Mouse (Mus musculus): ENCODE results near the gene Cd164l2. TPM values are rescaled to one million over a fixed set of nuclear protein-coding genes. Genes with fewer than 3 reads are reported as not detected.

Cd164l2 gene
- total and polyA plus RNA-seq, 3 experiments = not detected

DNA sequence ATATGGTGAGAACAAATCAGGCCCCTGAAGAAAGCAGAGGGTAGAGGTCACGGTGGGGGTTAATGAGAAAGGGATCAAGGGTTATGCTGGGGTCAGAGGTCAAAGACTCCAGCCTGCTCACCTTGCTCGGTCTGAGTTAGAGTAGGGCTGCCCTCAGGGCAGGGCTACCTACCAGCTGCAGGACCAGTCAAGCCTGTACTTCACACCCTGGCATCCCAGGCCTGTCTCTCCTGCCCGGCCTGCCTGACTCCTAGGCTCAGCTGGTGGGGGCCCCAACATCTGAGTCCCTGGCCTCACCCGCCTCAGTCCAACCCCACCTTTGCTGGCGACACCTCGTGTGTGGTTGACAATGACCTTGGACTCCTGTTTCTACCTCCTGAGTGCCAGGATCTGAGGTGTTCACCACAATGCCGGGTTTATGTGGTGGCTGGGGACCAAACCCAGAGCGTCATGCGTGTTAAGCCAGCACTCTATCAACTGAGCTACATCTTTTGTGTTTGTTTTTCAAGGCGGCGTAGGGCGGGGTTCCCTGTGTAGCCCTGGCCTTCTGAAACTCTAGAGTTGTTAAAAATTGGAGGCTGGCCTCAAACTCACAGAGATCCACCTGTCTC lies 46.0 kb downstream of the Cd164l2 start:
- Histone ChIP-seq H3K4me1 (ENCODE audit: insufficient read depth, low read depth, low read length) (peaks cover 47% of the 10 kb centered on the region), H3K36me3 (replicated peaks) (peaks cover 55% of the 10 kb centered on the region), H3K4me3 (ENCODE audit: low read depth, low read length) (no peak overlapping the region), H3K9me3 (replicated peaks) (no peaks in the 10 kb centered on the region), H3K27me3 (ENCODE audit: insufficient read depth, low read length) (peaks cover 5% of the 10 kb centered on the region; the same call in 1 of the 2 replicates)
- ATAC-seq (ENCODE audit: extremely low read depth, insufficient number of reproducible peaks, low FRiP score, poor library complexity, severe bottlenecking) = no peak
- TF ChIP-seq POLR2AphosphoS5 (IDR thresholded peaks at IDR 0.05; ENCODE audit: insufficient replicate concordance, low read depth, low read length) (no peak), TAL1 (conservative IDR thresholded peaks at IDR 0.05; ENCODE audit: low read depth, low read length) (no peak), CTCF (IDR thresholded peaks at IDR 0.05; ENCODE audit: low read depth, low read length) (no peak), GATA2 (IDR thresholded peaks at IDR 0.05; ENCODE audit: borderline replicate concordance, low read depth, low read length) (no peak), GATA1 (IDR thresholded peaks at IDR 0.05; ENCODE audit: borderline replicate concordance, low read length) (no peak)
- DNase-seq (ENCODE audit: low spot score) = no peak

DNA sequence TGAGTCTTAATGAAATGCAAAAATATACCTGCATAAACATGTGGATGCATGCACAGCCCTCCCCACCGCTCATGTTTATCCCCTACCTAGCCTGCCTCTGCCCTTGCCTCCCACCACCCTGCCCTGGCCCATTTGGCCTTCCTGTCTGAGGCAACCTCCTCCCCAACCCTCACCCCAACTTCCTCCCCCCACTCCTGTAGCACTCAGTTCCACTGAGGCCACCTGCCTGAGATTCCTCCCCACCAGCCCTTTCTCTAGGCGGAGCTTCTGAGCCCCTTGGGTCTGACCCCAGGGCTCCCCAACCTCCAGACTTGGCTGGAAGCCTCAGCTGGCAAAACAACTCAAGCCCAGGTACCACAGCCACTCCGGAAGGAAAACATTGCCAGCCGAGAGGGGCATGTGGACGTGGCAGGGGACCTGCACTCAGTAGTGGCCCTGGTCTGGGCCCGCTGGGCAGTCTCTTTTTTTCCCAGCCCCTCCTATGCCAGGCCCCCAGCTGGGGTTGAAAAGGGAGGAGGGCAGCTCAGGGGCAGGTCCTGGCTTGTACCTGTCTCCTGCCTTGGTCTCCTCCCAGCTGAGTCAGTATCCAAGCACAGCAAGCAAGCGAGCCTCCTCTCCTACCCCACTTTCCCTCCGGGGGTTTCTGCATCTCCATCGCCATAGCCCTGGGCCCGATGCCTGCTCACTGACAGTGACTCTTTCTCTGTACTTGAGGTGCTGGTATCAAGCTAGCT lies 49.9 kb downstream of the Cd164l2 start:
- Histone ChIP-seq H3K4me3 (ENCODE audit: low read depth, low read length) (peak overlapping the region; percentile 29; the same call in 1 of the 2 replicates), H3K27me3 (ENCODE audit: insufficient read depth, low read length) (peaks cover 2% of the 10 kb centered on the region; the same call in 1 of the 2 replicates), H3K4me1 (ENCODE audit: insufficient read depth, low read depth, low read length) (peaks cover 57% of the 10 kb centered on the region), H3K9me3 (replicated peaks) (no peaks in the 10 kb centered on the region), H3K36me3 (replicated peaks) (peaks cover 56% of the 10 kb centered on the region)
- no peak for DNase-seq (ENCODE audit: low spot score)
- no peak for TF ChIP-seq POLR2AphosphoS5 (IDR thresholded peaks at IDR 0.05; ENCODE audit: insufficient replicate concordance, low read depth, low read length)
- TF ChIP-seq CTCF (IDR thresholded peaks at IDR 0.05; ENCODE audit: low read depth, low read length) = no peak
- TF ChIP-seq GATA2 (IDR thresholded peaks at IDR 0.05; ENCODE audit: borderline replicate concordance, low read depth, low read length) = no peak
- TF ChIP-seq GATA1 (IDR thresholded peaks at IDR 0.05; ENCODE audit: borderline replicate concordance, low read length) = no peak
- TF ChIP-seq TAL1 (conservative IDR thresholded peaks at IDR 0.05; ENCODE audit: low read depth, low read length) = no peak
- ATAC-seq (ENCODE audit: extremely low read depth, insufficient number of reproducible peaks, low FRiP score, poor library complexity, severe bottlenecking) = no peak

DNA sequence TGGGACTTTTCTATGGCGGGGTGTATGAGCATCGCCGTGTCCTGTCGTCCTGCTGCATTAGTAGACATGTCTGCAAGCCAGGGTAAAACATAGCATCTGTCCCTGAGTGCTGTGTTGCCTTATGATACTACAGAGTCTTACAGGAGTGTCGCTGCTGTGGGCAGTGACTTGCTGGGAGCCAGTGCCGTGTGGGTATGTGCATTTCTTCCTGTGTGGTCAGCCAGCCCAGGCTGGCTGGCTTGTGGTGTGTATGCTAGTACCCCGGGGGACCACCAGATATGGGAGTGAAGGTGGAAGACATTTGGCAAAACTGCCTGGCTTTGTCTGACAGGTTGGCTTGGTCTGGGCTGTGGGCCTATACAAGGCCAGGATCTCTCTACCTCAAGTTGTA lies 50.4 kb downstream of the Cd164l2 start:
- Histone ChIP-seq H3K4me1 (ENCODE audit: insufficient read depth, low read depth, low read length) (peaks cover 56% of the 10 kb centered on the region), H3K36me3 (replicated peaks) (peaks cover 56% of the 10 kb centered on the region), H3K9me3 (replicated peaks) (no peaks in the 10 kb centered on the region), H3K27me3 (ENCODE audit: insufficient read depth, low read length) (no peaks in the 10 kb centered on the region; the same call in 1 of the 2 replicates), H3K4me3 (ENCODE audit: low read depth, low read length) (peak overlapping the region; percentile 11; the same call in 1 of the 2 replicates)
- TF ChIP-seq POLR2AphosphoS5 (IDR thresholded peaks at IDR 0.05; ENCODE audit: insufficient replicate concordance, low read depth, low read length) (no peak), TAL1 (conservative IDR thresholded peaks at IDR 0.05; ENCODE audit: low read depth, low read length) (no peak), GATA2 (IDR thresholded peaks at IDR 0.05; ENCODE audit: borderline replicate concordance, low read depth, low read length) (no peak)
- ATAC-seq (ENCODE audit: extremely low read depth, insufficient number of reproducible peaks, low FRiP score, poor library complexity, severe bottlenecking) (no peak), DNase-seq (ENCODE audit: low spot score) (no peak)

DNA sequence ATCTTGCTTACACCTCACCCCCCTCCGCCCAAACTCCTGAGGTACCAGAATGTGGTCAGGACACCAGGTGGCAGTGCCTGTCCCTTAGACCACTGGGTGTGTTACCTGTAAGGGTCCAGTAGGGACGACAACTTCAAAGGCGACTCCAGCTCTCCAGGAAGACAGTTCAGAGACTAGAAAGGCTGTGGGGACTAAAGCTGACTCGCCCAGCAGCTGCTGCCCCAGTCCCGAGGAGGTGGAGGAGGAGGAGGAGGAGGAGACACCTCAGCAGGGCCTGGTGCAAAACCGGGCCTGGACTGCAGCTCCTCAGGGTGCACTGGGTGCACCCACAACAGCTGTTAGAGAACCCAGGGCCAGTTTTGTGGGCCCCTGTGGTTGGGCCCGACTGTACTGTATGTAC lies 51.0 kb downstream of the Cd164l2 start, which contains the start of gene Sytl1:
Gene Sytl1 (minus strand): TSS at position 232 of the 400 bp plus-strand sequence.
- Histone ChIP-seq H3K9me3 (replicated peaks) (no peaks in the 10 kb centered on the region), H3K36me3 (replicated peaks) (peaks cover 56% of the 10 kb centered on the region), H3K4me3 (ENCODE audit: low read depth, low read length) (peak within 1 kb of the TSS; percentile 29; the same call in 1 of the 2 replicates), H3K27me3 (ENCODE audit: insufficient read depth, low read length) (no peaks in the 10 kb centered on the region; the same call in 1 of the 2 replicates), H3K4me1 (ENCODE audit: insufficient read depth, low read depth, low read length) (peaks cover 51% of the 10 kb centered on the region)
- TF ChIP-seq GATA2 (IDR thresholded peaks at IDR 0.05; ENCODE audit: borderline replicate concordance, low read depth, low read length) (no peak), POLR2AphosphoS5 (IDR thresholded peaks at IDR 0.05; ENCODE audit: insufficient replicate concordance, low read depth, low read length) (no peak), CTCF (IDR thresholded peaks at IDR 0.05; ENCODE audit: low read depth, low read length) (no peak), GATA1 (IDR thresholded peaks at IDR 0.05; ENCODE audit: borderline replicate concordance, low read length) (no peak), TAL1 (conservative IDR thresholded peaks at IDR 0.05; ENCODE audit: low read depth, low read length) (no peak)
- no peak; the same call in 1 of the 2 replicates for ATAC-seq (ENCODE audit: extremely low read depth, insufficient number of reproducible peaks, low FRiP score, poor library complexity, severe bottlenecking)
- DNase-seq (ENCODE audit: low spot score) = no peak

DNA sequence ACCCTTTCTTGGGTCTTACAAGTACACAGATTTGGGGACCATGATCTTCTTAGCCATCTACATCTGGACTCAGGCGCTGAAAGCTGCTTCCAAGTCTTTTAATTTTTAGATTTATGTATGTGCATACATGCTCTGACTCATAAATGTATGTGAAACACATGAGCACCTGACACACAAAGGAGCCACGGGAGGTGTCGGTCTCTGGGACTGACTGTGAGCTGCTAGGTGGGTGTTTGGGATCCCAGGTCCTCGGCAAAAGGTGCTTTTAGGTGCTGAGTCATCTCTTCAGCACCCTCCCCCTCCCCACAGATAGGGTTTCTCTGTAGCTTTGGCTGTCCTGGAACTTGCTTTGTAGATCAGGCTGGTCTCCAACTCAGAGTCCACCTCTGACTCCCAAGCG lies 51.8 kb downstream of the Cd164l2 start:
- Histone ChIP-seq H3K4me3 (ENCODE audit: low read depth, low read length) (no peak overlapping the region), H3K9me3 (replicated peaks) (no peaks in the 10 kb centered on the region), H3K4me1 (ENCODE audit: insufficient read depth, low read depth, low read length) (peaks cover 49% of the 10 kb centered on the region), H3K27me3 (ENCODE audit: insufficient read depth, low read length) (no peaks in the 10 kb centered on the region; the same call in 1 of the 2 replicates), H3K36me3 (replicated peaks) (peaks cover 64% of the 10 kb centered on the region)
- no peak for TF ChIP-seq POLR2AphosphoS5 (IDR thresholded peaks at IDR 0.05; ENCODE audit: insufficient replicate concordance, low read depth, low read length)
- TF ChIP-seq TAL1 (conservative IDR thresholded peaks at IDR 0.05; ENCODE audit: low read depth, low read length) = no peak
- TF ChIP-seq CTCF (IDR thresholded peaks at IDR 0.05; ENCODE audit: low read depth, low read length) = no peak
- no peak for TF ChIP-seq GATA2 (IDR thresholded peaks at IDR 0.05; ENCODE audit: borderline replicate concordance, low read depth, low read length)
- TF ChIP-seq GATA1 (IDR thresholded peaks at IDR 0.05; ENCODE audit: borderline replicate concordance, low read length) = no peak
- ATAC-seq (ENCODE audit: extremely low read depth, insufficient number of reproducible peaks, low FRiP score, poor library complexity, severe bottlenecking) (no peak), DNase-seq (ENCODE audit: low spot score) (no peak)

DNA sequence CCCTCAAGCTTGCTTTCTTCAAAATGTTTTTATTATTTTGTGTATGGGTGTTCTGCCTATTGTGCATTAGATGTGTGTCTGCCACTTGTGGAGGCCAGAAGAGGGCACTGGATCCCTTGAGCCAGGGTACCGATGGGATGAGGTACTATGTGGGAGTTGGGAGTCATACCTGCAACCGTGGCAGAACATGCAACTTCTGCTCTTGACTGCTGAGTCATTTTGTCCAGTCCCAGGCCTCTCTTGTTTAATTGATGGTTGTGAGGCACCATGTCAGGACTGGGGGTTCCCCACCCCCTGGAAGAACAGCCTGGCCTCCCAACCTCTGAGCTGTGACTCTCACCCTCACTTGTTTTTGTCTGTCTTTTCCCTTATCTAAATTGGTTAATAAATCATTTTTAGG lies 52.6 kb downstream of the Cd164l2 start:
- Histone ChIP-seq H3K27me3 (ENCODE audit: insufficient read depth, low read length) (no peaks in the 10 kb centered on the region), H3K36me3 (replicated peaks) (peaks cover 68% of the 10 kb centered on the region), H3K4me1 (ENCODE audit: insufficient read depth, low read depth, low read length) (peaks cover 52% of the 10 kb centered on the region), H3K9me3 (replicated peaks) (no peaks in the 10 kb centered on the region), H3K4me3 (ENCODE audit: low read depth, low read length) (no peak overlapping the region)
- ATAC-seq (ENCODE audit: extremely low read depth, insufficient number of reproducible peaks, low FRiP score, poor library complexity, severe bottlenecking) (no peak), DNase-seq (ENCODE audit: low spot score) (no peak)
- TF ChIP-seq GATA2 (IDR thresholded peaks at IDR 0.05; ENCODE audit: borderline replicate concordance, low read depth, low read length) = no peak
- TF ChIP-seq TAL1 (conservative IDR thresholded peaks at IDR 0.05; ENCODE audit: low read depth, low read length) = no peak
- TF ChIP-seq CTCF (IDR thresholded peaks at IDR 0.05; ENCODE audit: low read depth, low read length) = no peak
- TF ChIP-seq GATA1 (IDR thresholded peaks at IDR 0.05; ENCODE audit: borderline replicate concordance, low read length) = no peak
- TF ChIP-seq POLR2AphosphoS5 (IDR thresholded peaks at IDR 0.05; ENCODE audit: insufficient replicate concordance, low read depth, low read length) = no peak
